Mouse (Mus musculus): ENCODE measurements around the gene D330020A13Rik.
"Not testable (repeated sequence)": the region's sequence is repeated elsewhere in the genome, so short reads cannot be mapped to it uniquely, and the experiment has no call there.

The D330020A13Rik gene

DNA sequence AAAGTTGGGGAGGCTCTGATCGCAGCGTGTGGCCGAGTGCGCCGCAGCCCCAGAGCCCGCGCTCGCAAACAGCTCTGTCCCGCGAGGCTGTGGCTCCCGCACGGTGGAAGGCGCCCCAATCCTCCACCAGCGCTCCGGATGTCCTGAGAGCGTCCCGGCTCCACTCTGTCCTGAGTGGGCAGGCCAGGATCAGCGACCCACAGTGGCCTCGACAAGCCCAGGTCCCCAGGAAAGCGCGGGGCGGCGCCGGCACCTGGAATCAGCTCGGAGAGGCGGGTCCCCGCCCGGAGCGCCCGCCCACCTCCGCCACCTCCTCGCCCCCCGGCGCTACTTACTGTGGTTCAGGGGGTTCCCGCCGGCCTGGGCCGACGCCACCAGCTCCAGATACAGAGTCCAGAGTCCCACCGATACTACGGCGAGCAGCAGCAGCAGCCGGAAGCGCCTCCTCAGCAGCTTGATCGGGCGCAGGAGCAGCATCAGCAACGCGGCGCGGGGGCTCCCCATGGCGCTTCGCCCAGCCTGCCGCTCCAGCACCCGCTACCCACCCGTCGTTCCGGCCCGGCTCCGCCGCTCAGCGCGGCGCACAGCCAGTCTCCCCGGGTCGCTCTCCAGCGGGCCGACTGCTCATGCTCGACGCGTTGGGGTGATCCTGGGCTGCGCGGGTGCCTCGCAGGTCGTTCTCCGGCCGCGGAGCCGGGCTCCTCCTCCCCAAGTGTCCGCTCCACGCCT, at the start of gene D330020A13Rik, which contains the start of gene B4galnt3:
TSS of gene D330020A13Rik (plus strand) at position 309 of the 729 bp plus-strand sequence.
TSS of gene B4galnt3 (minus strand) at position 504 of the 729 bp plus-strand sequence.
- peak; percentile 63 for DNase-seq

DNA sequence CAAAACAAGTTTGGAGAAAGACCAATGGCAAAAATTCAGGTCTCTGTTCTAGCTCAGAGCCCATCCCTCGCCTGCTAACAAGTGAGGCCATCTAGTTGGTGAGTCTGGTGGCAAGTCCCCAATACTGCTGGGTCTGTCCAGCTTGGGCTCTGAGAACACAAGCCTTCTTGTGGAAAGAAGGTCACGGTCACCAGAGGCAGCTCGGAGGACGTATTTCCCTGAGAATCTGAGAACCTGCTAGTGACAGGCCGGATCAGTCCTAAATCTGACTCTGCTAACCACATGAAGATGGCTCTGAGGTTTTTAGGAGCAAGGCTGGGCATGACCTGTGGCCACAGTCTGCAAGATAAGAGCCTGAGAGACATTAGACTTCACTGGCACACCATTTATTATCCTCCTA, 47.5 kb upstream of the D330020A13Rik start:
- no peak for DNase-seq

DNA sequence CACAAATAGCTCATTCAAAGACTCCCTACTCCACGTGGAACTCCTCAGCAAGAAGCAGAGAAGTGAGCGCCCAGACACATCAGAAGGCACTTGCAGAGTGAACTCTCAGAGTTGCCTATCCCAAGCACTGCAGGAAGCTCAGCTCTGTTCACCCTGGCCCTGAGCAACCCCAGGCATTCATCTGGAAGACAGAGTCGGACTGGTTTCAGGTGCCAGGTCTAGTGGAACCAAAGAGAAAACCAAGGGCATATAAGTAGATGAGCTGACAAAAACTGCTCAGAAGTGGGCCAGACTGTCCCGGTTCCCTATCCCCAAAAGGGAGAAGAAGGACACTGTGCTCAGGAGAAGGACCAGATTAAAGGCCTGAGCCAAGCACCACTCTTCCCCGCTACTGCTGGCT, 44.3 kb upstream of the D330020A13Rik start:
- no peak for DNase-seq

DNA sequence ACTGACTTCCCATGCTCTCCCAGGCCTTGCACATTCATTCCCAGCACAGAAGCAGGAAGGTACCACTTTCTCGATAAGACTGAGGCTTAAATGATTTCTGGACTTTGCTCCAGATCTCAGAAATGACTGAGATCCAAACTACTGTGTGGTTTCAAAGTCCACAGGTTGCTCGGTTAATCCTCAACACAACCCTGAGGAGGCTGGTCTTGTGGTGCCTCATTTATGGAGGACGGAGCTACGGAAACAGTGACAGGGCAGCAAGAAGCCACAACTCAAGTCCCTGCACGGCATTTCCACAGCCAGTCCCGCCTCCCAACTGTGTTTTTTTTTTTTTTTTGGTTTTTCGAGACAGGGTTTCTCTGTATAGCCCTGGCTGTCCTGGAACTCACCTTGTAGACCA, 43.2 kb upstream of the D330020A13Rik start:
- DNase-seq: no peak

DNA sequence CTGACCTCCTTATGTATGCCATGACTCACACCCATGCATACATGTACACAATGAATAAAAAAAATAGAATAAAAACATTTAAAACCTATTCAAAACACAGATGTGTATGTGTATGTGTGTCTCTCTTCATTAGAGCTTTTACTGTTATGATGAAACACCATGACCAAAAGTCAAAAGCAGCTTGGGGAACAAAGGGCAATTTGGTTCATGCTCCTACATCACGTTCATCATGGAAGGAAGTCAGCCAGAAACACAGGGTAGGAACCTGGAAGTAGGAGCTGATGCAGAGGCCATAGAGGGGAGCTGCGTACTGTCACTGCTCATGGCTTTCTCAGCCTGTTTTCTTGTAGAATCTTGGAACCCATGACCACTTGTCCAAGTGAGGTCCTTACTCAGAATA, 41.4 kb upstream of the D330020A13Rik start:
- no peak for DNase-seq

DNA sequence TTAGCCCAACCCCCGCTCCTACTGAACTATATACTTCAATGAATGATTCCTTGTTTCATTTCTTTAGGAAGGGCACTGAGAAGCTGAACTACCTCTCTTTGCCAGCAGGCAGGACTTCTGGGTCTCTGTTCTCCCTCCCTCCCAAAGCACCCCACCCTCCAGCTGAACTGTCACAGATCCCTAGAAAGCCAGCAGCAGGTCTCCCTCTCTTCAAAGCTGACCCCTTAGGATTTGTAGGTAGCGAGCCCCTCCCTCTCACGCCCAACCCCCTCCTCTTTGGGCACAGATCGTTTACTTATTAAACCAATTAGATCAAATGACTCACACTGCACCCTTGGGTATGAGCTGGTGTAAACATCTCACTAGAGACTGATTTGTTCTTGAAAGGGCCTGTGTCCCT, 39.5 kb upstream of the D330020A13Rik start:
- DNase-seq: no peak

DNA sequence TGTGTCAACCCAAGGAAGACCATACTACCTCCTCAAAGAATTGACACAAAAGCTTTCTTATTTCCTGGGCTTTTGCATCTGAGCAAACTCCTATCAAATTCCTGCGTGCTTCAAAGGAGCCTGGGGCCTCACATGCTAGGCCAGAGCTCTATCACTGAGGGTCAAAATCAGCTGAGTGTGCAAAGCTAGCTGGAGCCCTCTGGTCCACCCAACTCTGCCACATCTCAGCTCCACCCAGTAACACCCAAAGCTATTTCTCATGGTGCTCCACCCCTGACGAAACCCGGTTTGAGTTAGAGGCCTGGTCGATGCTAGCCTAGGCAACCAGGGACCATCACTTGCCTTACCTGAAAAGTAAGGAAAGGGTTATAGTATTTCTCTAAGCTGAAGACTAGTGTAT, 39.0 kb upstream of the D330020A13Rik start:
- no peak for DNase-seq

DNA sequence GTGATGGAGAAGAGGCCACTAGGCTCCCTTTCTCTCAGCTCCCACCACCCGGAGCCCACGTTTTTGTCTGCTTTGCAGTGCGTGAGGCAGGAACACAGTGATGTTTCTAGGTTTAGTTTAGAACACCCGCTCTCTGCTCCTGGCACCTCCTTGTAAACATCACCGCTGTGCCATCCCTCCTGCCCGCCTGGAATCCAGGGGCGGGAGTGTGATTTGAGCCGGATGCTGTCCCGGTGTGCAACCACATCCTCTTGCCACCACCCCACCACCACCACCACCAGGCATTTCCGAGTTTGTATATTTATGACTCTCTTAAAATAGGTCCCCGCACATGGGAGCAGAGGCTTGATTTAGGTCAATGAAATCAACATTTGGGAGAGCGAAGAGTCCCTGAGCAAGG, 38.5 kb upstream of the D330020A13Rik start:
- DNase-seq: no peak

DNA sequence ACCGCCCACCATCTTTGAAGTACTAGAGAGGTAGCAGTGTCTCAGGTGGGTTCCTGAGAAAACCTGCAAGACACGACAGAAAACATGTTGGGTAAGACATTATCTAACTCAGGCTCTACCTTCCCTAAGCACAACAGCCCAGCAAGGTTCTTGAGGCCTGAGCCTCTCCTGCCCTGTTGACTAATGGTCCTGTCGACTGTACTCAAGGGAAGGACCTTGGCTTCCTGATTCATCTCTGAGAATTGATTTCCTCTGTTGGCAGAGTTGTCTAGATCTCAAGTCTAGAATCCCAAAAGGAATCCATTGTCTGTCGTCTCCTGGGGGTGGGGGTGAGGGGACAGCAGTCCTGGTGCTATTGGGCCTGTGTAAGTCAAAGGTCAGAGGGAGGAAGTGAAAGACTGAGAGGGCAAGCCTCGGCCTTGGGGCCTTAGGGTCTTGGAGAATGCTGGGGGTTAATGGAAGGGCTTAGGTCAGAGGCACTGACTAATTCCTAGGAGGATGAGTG, 37.7 kb upstream of the D330020A13Rik start:
- DNase-seq: no peak

DNA sequence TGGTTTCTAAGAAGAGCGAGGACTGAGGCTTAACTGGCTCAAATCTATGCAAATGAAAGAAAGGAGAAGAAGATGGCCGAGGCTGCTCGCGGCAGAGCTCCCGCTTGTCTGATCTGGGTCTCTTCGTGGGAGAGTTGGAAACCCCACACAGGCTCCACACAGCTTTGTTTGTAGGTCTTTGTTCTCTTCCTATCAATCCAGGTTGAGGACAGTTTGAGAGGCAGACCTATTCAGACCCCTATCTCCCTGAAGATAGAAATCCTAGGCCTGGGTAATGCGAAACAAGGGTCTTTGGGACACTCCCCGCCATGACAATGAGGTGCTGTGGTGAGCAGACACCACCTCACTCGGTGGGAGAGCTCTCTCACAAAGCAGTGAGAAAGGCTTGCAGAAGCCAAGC, 34.7 kb upstream of the D330020A13Rik start:
- no peak for DNase-seq

DNA sequence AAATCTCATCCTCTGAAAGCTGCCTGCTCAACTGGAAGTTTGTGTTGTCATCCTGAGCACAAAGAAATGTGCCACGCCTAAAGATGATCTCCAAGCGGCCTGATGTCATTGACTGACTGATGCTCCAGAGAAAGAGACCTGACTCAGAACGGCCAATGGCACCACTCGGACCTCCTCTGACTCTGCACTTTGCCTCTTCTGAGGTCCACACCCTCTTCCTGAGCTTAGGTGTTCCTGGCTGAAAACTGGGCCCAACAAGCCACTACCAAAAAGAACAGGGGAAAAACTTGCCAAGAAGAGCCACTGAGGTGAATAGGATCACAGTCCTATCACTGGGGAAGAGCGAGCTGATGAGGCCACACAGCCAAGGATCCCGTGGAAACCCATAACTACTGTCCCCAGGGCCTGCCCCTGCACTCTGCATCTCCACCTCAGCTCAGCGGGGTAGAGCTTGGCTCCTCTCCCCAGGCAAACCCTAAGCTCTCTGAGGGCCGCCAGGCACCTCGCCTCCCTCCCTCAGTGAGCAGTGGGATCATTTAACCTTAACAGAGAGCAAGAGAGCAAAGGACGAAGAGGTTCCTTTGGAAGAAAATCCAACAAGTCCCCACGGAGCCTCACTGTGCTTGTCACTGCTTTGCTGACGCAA, 31.2 kb upstream of the D330020A13Rik start:
- no peak for DNase-seq

DNA sequence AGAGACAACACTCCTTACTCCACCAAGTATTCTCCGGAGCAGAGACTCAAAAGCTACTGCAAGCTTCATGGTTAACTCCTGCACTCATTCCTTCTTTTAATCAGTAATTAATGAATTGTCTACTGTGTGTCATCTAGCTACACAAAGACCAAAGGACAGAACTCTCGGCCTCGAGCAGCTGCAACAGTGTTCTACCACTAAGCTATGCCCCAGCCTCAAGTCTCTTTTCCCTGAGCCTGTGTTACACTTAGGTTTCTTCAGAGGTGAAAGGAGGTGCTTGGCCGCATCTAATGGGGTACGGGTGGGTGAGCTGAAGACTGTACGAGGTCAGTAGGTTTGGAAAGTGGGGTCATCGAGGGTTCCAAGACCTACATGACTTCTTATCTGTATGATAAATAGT, 30.6 kb upstream of the D330020A13Rik start:
- DNase-seq: no peak

DNA sequence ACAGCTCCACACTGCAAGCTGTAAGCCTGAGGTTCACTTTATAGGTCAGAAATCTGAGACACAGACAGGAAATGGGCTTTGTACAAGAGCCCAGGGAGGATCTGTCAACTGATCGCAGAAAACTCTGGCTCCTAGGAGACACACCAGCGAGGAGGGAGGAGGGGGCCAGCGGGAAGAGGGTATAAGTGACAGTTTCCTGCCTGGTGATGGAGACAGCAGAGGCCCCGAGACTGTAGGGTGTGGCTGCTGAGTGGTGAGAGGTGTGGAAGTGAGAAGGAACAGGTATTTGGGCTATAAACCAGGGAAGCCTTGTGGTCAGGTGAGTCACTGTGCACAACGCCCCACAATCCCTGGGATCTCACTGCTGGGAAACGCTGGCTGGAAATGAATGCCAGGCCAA, 30.0 kb upstream of the D330020A13Rik start:
- peak; percentile 7 for DNase-seq

DNA sequence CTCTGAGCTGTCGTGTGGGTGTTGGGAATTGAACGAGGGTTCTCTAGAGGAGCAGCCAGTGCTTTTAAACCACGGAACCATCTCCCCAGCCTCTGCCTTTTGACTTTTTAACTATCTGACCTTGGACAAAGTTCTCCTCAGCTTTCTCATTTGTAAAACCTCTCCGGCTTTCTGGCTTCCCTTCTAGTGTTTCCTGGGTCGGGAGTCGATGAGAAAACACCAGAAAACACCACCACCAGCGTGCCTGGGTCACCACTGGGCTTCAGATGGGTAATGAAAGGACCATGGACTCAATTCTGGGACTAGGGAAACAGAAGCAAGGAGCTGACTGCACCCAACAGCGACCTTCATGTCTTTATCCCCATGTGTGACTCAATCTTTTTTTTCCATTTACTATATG, 20.0 kb upstream of the D330020A13Rik start:
- DNase-seq: no peak

DNA sequence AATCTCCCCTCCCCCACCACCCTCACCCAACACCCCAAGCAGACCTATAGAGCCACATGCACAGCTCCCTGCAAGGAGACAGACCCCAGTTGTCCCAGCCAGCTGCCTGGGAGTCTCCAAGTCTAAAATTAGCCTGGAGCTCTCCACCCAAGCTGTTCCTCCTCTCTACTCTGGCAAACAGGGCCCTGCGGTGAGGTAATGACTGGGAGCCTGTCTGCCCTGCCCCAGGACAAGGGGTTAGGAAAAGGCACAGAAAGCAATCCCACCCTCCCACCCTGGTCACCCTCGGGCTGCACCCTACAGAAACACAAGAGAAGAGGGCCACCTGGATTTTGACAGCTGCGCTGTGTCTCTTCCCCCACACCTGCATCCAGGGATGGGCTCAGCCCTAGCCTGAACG, 19.3 kb upstream of the D330020A13Rik start:
- no peak for DNase-seq

DNA sequence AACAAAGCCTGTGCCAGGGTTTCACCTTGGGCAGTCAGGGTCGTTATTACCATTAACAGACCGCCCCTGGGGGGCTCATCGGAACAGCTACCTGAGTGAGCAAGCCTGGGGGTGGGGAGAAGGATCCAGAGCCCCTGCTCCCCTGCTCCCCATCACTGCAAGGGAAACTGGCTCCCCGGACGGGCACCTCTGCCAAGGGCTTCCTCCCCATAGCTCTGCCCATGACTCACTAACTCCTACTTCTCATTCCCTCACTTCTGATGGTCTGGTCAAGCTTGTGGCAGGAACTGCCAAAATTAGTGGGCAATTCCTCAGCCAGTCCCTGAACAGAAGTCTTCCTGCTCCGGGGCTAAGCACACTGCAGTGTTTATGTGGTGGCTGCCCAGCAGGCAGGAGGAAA, 18.9 kb upstream of the D330020A13Rik start:
- no peak for DNase-seq

DNA sequence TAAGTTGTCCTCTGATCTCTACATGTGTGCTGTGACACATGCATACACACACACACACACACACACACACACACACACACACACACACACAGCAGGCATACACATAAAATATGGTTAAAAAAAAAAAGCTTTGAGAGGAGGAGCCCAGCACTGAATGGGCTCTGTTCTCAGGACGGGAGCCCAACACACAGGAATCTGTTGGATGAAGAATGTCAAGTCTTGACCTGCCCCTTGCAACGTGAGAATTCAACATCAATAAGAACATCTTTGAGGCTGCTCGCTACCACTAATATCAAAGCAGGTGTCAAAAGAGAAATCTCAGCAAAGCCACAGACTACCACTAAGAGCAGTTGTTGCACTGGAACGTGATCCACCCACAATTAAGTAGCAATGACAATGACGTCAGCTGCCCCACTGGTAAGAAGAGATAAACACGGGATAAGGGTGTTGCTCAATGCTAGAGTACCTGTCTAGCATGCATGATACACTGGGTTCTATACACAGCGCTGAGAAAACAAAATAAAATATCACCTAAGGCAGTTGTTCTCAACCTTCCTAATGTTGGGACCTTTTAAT, 17.2 kb upstream of the D330020A13Rik start:
- no peak for DNase-seq

DNA sequence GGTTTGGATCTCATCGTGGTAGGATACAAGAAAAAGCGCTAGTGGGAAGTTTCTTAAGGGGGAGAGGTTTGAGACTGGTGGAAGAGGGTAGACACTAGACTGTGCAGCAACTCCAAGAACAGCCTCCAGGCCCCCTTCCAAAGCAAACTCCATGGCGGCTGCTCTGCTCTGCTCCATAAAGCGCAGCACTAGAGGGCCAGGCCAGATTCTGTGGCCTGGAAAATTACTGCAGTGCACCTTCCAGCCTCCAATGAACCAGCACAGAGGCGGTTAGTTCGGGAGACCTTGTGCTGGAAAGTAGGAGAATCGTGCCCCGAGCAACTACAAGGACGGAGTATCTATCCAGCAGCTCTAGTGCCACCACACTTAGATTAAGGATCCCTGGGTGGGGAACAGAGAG, 6.9 kb upstream of the D330020A13Rik start:
- no peak for DNase-seq

DNA sequence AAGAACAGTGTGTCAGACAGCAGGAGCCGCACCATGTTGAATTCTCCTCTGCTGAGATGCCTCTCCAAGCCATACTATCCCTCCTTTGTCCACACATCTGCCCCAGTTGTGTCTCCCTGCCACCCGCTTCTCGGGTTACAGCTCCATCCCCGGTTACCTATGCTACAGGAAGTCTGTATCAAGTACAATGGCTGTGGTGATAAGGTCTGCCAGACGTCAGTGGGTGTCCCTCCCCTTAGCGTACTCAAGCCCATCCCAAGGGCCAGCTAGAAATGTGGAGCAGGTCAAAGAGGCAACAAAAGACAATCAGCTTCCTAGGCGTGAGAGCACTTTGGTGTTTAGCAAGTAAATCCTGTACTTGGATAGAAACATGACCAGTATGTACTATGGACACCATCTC, 5.6 kb upstream of the D330020A13Rik start:
- DNase-seq: no peak

DNA sequence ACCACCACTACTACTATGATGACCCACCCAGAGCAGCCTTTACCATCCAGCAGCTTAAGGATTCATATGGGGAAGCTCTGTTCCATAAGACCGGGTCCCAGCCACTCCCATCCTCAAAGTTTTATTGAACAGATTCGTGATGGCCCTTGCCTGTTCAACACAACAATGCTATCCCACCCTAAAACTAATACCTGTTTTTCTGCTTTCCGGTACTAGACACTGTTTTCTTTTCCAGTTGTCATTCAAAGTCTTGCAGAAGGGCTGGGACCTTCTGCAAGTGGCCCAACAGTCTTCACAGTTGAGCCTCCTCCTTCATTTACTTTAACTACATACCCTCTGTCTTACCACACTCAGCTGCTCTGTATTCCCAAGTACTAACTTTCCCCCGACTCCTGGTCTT, 4.7 kb upstream of the D330020A13Rik start:
- no peak for DNase-seq

DNA sequence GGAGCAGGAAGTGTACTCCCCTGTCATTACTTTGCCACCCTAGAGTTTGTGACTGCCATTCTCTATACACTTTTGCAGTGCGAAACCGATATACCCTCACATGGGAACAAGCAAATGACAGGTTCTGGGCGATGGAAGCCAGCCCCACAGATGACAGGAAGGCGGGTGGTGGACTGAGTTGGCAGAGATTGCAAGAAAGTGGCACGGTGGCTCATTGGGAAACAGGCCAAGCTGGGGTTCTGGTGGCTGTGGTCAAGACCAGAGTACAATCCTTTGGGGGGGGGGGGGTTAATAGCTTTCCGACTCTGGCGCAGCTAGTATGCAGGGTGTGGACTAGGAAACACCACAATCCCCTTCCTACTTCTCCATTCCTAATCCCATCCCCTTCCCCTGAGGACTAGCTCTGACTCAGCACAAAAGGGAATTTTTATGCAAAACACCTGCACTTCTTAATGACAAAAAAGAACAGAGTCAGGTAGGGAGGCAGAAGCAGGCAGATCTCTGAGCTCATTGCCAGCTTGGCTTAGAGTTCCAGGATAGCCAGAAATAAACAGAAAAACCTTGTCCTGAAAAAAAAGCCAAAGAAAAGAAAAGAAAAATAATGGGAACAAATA, 2.7 kb upstream of the D330020A13Rik start:
- DNase-seq: no peak

DNA sequence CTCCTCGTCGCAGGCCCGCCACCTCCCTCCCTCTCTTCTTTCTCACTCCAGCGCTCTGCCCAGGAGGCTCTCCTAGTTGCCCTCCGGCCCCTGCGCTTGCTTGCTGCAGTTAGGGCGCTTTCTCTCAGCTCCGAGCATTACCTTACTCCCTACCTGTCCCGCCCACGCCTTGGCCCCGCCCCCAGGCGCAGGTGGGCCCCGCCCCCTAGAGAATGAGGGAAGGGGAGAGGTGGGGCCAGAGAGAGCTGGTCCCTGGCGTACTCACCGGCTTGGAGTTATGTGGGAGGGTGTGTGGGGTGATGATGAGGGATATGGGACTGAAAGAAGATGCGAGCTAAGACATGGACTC, 595 bp downstream of the D330020A13Rik start:
- DNase-seq: no peak

DNA sequence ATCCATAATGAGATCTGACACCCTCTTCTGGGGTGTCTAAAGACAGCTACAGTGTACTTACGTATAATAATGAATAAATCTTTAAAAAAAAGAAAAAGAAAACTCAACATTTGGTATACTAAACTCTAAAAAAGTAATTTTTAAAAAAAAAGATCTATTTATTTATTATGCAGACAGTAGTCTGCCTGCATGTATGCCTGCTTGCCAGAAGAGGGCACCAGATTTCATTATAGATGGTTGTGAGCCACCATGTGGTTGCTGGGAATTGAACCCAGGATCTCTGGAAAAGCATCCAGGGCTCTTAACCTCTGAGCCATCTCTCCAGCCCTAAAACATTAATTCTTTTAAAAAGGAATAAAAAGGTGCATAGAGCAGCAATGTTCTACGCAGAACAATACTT, 2.4 kb downstream of the D330020A13Rik start:
- DNase-seq: not testable (repeated sequence)

DNA sequence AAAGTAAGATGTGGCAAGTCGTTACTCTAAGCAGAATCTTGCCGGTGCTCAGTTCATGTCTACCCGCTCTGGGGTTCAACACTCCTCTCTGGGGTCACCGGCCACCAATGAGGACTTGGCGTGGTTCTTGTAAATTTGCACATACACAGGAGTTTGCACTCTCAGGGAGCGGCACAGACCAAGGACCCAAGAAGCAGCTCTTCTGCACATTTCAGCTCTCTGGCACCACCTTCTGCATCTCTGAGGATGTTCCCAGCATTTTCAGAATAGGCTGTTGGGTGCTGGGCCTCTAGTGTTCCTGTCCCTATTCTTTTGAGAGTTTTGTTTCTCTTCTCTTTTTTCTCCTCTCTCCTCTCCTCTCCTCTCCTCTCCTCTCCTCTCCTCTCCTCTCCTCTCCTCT, 7.0 kb downstream of the D330020A13Rik start:
- peak; percentile 66 for DNase-seq

All from retina, postnatal 1 day (tissue).